Mouse (Mus musculus) heart, adult 2 months (tissue): Measurements from ENCODE around the gene Lce3e. TPM values are rescaled to one million over a fixed set of nuclear protein-coding genes. Genes with fewer than 3 reads are reported as not detected.
A peak's percentile ranks its signal among the peaks of the same experiment; 100 is the strongest.

Source experiments
- DNase-seq, 2 experiments: peaks; one replicate each; pipeline ENCODE4 v3.0.0; 2021
- H3K27ac ChIP-seq: fragments of 200-600 bp; 2 replicates; pipeline ENCODE4 v1.8.1; 2022
- H3K27me3 ChIP-seq: fragments of 200-500 bp; 2 replicates; pipeline ENCODE4 v1.6.1; 2012; ENCODE audit warnings: mild to moderate bottlenecking, low read length, inconsistent platforms, mixed read lengths; ENCODE audit not compliant: control insufficient read depth, insufficient read depth
- H3K36me3 ChIP-seq: fragments of 200-500 bp; 2 replicates; pipeline ENCODE4 v1.6.1; 2012; ENCODE audit warnings: low read length, inconsistent platforms; ENCODE audit not compliant: control insufficient read depth, insufficient read depth
- H3K4me1 ChIP-seq: fragments of 200-500 bp; 2 replicates; pipeline ENCODE4 v1.6.1; 2011; ENCODE audit warnings: low read length; ENCODE audit not compliant: control insufficient read depth, insufficient read depth
- H3K4me3 ChIP-seq: fragments of 200-600 bp; 2 replicates; pipeline ENCODE4 v1.8.1; 2022
- H3K79me2 ChIP-seq: fragments of 200-500 bp; replicated peaks from 2 replicates; pipeline ENCODE4 v1.6.1; 2012; ENCODE audit warnings: mild to moderate bottlenecking, inconsistent platforms, low read length, moderate library complexity, mixed read lengths; ENCODE audit not compliant: control insufficient read depth, insufficient read depth
- H3K9ac ChIP-seq: fragments of 200-500 bp; 2 replicates; pipeline ENCODE4 v1.6.1; 2012; ENCODE audit warnings: low read depth, mild to moderate bottlenecking, control low read depth, inconsistent platforms, low read length, mixed read lengths
- CTCF ChIP-seq: fragments of 200-600 bp; IDR thresholded peaks from 2 replicates; pipeline ENCODE4 v1.8.1; 2022; ENCODE audit warnings: antibody characterized with exemption, mild to moderate bottlenecking, moderate library complexity
- EP300 ChIP-seq: fragments of 200-500 bp; IDR thresholded peaks from 2 replicates; pipeline ENCODE4 v1.6.1; 2011; ENCODE audit warnings: low read depth, low read length, control low read depth; ENCODE audit not compliant: insufficient read depth
- POLR2A ChIP-seq: fragments of 200-500 bp; IDR thresholded peaks from 2 replicates; pipeline ENCODE4 v1.6.1; 2011; ENCODE audit warnings: mild to moderate bottlenecking, low read depth, low read length, control low read depth; ENCODE audit not compliant: insufficient read depth
- WGBS: fragments of 180-500 bp; shearing (Covaris S2); methylation state at CpG from one replicate; pipeline ENCODE4 v1.1.7; 2018; 5-methylcytosine and 5-hydroxymethylcytosine counted together
- intact Hi-C: fragments of 180-260 bp; cut with DNase I; formaldehyde crosslinking; loops from one replicate; pipeline ENCODE4 v1.15.1; 2025
- polyA plus RNA-seq: library from polyadenylated mRNA; depleted of rRNA; stranded (reverse); fragments of >200 nt; gene quantifications from 2 replicates; pipeline ENCODE4 v1.2.3, GENCODE M21; 2012; rRNA removed
- total RNA-seq, 2 experiments: library from RNA; stranded (reverse); gene quantifications; 2 replicates each; pipeline ENCODE4 v1.2.3; 2021

Gene Lce3e
- total and polyA plus RNA-seq, 3 experiments = not detected

- Histone ChIP-seq H3K79me2 (no peaks in the 10 kb centered on the region), H3K36me3 (no peaks in the 10 kb centered on the region), H3K9ac (no peak within 1 kb of the TSS), H3K27me3 (peaks cover 2% of the 10 kb centered on the region), H3K27ac (no peak within 1 kb of the TSS), H3K4me1 (no peaks in the 10 kb centered on the region), H3K4me3 (peak within 1 kb of the TSS; percentile 8; the same call in 1 of the 2 replicates)
- TF ChIP-seq POLR2A (no peak), EP300 (no peak), CTCF (no peak)
- 50% methylated on average over 4 of the region's 4 CpGs for WGBS
- intact Hi-C loops = no loop called here
- no peak for DNase-seq
These were observed 48.7 kb downstream of the Lce3e start, which contains the start of gene Crct1 for GRCm38 (mm10) chr3:93015460-93016104. Crct1 (minus strand) TSS chr3:93015687.

Other genes with a start within 250 kb of the Lce3e start
- gene Lce1f, start 246.7 kb upstream of the Lce3e start, total RNA-seq = not detected
- not detected in 2 replicates for gene Lce1f, start 246.7 kb upstream of the Lce3e start, polyA plus RNA-seq
- gene Gm38119, start 228.0 kb upstream of the Lce3e start, total RNA-seq = not detected
- gene Gm38119, start 228.0 kb upstream of the Lce3e start, polyA plus RNA-seq = not detected in 2 replicates
- not detected for gene Lce1g, start 214.7 kb upstream of the Lce3e start, total RNA-seq
- gene Lce1g, start 214.7 kb upstream of the Lce3e start, polyA plus RNA-seq = not detected in 2 replicates
- not detected for gene Lce1h, start 202.0 kb upstream of the Lce3e start, total RNA-seq
- not detected in 2 replicates for gene Lce1h, start 202.0 kb upstream of the Lce3e start, polyA plus RNA-seq
- gene Lce1i, start 188.2 kb upstream of the Lce3e start, total RNA-seq = not detected
- gene Lce1i, start 188.2 kb upstream of the Lce3e start, polyA plus RNA-seq = not detected in 2 replicates
- not detected for gene Lce1j, start 176.5 kb upstream of the Lce3e start, total RNA-seq
- gene Lce1j, start 176.5 kb upstream of the Lce3e start, polyA plus RNA-seq = not detected in 2 replicates
- not detected for gene Lce1k, start 159.2 kb upstream of the Lce3e start, total RNA-seq
- not detected in 2 replicates for gene Lce1k, start 159.2 kb upstream of the Lce3e start, polyA plus RNA-seq
- gene Kprp, start 139.8 kb upstream of the Lce3e start, total RNA-seq = not detected
- not detected in 2 replicates for gene Kprp, start 139.8 kb upstream of the Lce3e start, polyA plus RNA-seq
- not detected for gene Lce1l, start 115.8 kb upstream of the Lce3e start, total RNA-seq
- gene Lce1l, start 115.8 kb upstream of the Lce3e start, polyA plus RNA-seq = not detected in 2 replicates
- not detected for gene 2310050C09Rik, start 96.8 kb upstream of the Lce3e start, total RNA-seq
- not detected in 2 replicates for gene 2310050C09Rik, start 96.8 kb upstream of the Lce3e start, polyA plus RNA-seq
- gene Lce3a, start 40.8 kb upstream of the Lce3e start, total RNA-seq = not detected
- gene Lce3a, start 40.8 kb upstream of the Lce3e start, polyA plus RNA-seq = not detected in 2 replicates
- gene Lce3b, start 34.1 kb upstream of the Lce3e start, total RNA-seq = not detected
- not detected in 2 replicates for gene Lce3b, start 34.1 kb upstream of the Lce3e start, polyA plus RNA-seq
- gene Lce3c, start 22.6 kb upstream of the Lce3e start, total RNA-seq = not detected
- not detected in 2 replicates for gene Lce3c, start 22.6 kb upstream of the Lce3e start, polyA plus RNA-seq
- not detected for gene Lce3d, start 9.7 kb upstream of the Lce3e start, total RNA-seq
- not detected in 2 replicates for gene Lce3d, start 9.7 kb upstream of the Lce3e start, polyA plus RNA-seq
- not detected for gene Lce3f, start 25.2 kb downstream of the Lce3e start, total RNA-seq
- gene Lce3f, start 25.2 kb downstream of the Lce3e start, polyA plus RNA-seq = not detected in 2 replicates
- gene Crct1, start 48.6 kb downstream of the Lce3e start, total RNA-seq = not detected
- not detected in 2 replicates for gene Crct1, start 48.6 kb downstream of the Lce3e start, polyA plus RNA-seq
- not detected for gene Lce1m, start 52.0 kb downstream of the Lce3e start, total RNA-seq
- not detected in 2 replicates for gene Lce1m, start 52.0 kb downstream of the Lce3e start, polyA plus RNA-seq
- not detected for gene Gm4858, start 101.8 kb downstream of the Lce3e start, total RNA-seq
- gene Gm4858, start 101.8 kb downstream of the Lce3e start, polyA plus RNA-seq = not detected in 2 replicates
- gene Crnn, start 177.7 kb downstream of the Lce3e start, total RNA-seq = not detected
- gene Crnn, start 177.7 kb downstream of the Lce3e start, polyA plus RNA-seq = not detected in 2 replicates
- gene Flg2, start 230.2 kb downstream of the Lce3e start, total RNA-seq = under 1 TPM in 1 of 2 experiments, not detected in 1; 0.08 TPM
- gene Flg2, start 230.2 kb downstream of the Lce3e start, polyA plus RNA-seq = not detected in 2 replicates